Mouse (Mus musculus): Measurements from ENCODE around the gene Tmem199.

The Tmem199 gene

GRCm38 (mm10) chr11:78471326-78472103 is 40.5 kb downstream of the Tmem199 start:
- no peak for DNase-seq

GRCm38 (mm10) chr11:78467932-78468331 is 44.0 kb downstream of the Tmem199 start:
- DNase-seq: no peak

GRCm38 (mm10) chr11:78467515-78467914 is 44.5 kb downstream of the Tmem199 start:
- no peak for DNase-seq

GRCm38 (mm10) chr11:78466242-78466912 is 45.6 kb downstream of the Tmem199 start:
- DNase-seq: no peak

GRCm38 (mm10) chr11:78465568-78466180 is 46.3 kb downstream of the Tmem199 start, which contains the start of gene Slc46a1:
Slc46a1 (plus strand) TSS chr11:78465697.
- peak; percentile 83 for DNase-seq

GRCm38 (mm10) chr11:78465116-78465515 is 46.9 kb downstream of the Tmem199 start:
- DNase-seq: no peak

GRCm38 (mm10) chr11:78463286-78464036 is 48.5 kb downstream of the Tmem199 start:
- DNase-seq: no peak

- no peak for DNase-seq
These were observed 49.3 kb downstream of the Tmem199 start for GRCm38 (mm10) chr11:78462669-78463068.

GRCm38 (mm10) chr11:78461894-78462293 is 50.1 kb downstream of the Tmem199 start:
- DNase-seq: no peak

GRCm38 (mm10) chr11:78458740-78459139 is 53.2 kb downstream of the Tmem199 start:
- no peak for DNase-seq

Data from liver (tissue).